Mouse (Mus musculus) neural tube, embryonic 15.5 days (tissue): ENCODE measurements at regions not wholly inside any gene's neighbourhood (a gene's known extent, or its start where the extent isn't known, plus 50 kb on each side); places are given as distances from the start of the nearest gene placed in this dataset.

Source experiments
- ATAC-seq: fragments of 200-750 bp; cut with Nextera tagmentation; 2 replicates; pipeline ENCODE4 v1.8.0; 2017; ENCODE audit warnings: mild to moderate bottlenecking, moderate TSS enrichment, moderate library complexity; ENCODE audit not compliant: low FRiP score
- H3K27ac ChIP-seq: fragments of 300-500 bp; sonication (generic); replicated peaks from 2 replicates; pipeline ENCODE4 v1.5.1; 2015; ENCODE audit warnings: mild to moderate bottlenecking, inconsistent platforms
- H3K27me3 ChIP-seq: fragments of 300-500 bp; sonication (generic); replicated peaks from 2 replicates; pipeline ENCODE4 v1.6.1; 2015; ENCODE audit warnings: inconsistent platforms
- H3K36me3 ChIP-seq: fragments of 300-500 bp; sonication (generic); 2 replicates; pipeline ENCODE4 v1.6.1; 2015; ENCODE audit warnings: inconsistent platforms
- H3K4me1 ChIP-seq: fragments of 300-500 bp; sonication (generic); 2 replicates; pipeline ENCODE4 v1.6.1; 2015; ENCODE audit warnings: inconsistent platforms
- H3K4me2 ChIP-seq: fragments of 300-500 bp; sonication (generic); 2 replicates; pipeline ENCODE4 v1.6.1; 2015; ENCODE audit warnings: inconsistent platforms, mild to moderate bottlenecking, moderate library complexity
- H3K4me3 ChIP-seq: fragments of 300-500 bp; sonication (generic); replicated peaks from 2 replicates; pipeline ENCODE4 v1.5.1; 2015; ENCODE audit warnings: mild to moderate bottlenecking, inconsistent platforms
- H3K9ac ChIP-seq: fragments of 300-500 bp; sonication (generic); replicated peaks from 2 replicates; pipeline ENCODE4 v1.6.1; 2015; ENCODE audit warnings: mild to moderate bottlenecking, inconsistent platforms
- H3K9me3 ChIP-seq: fragments of 300-500 bp; sonication (generic); replicated peaks from 2 replicates; pipeline ENCODE4 v1.6.1; 2016; ENCODE audit warnings: inconsistent platforms
- WGBS: fragments of 180-500 bp; shearing (Covaris S2); methylation state at CpG from one replicate; pipeline ENCODE4 v1.1.7; 2015; ENCODE audit warnings: mixed read lengths; 5-methylcytosine and 5-hydroxymethylcytosine counted together

- Histone ChIP-seq H3K27me3 (no peaks in the 10 kb centered on the region), H3K27ac (peak overlapping the region; percentile 95), H3K9me3 (no peaks in the 10 kb centered on the region), H3K4me3 (peak overlapping the region; percentile 80), H3K4me1 (peaks cover 30% of the 10 kb centered on the region), H3K4me2 (peak overlapping the region; percentile 98), H3K9ac (peak overlapping the region; percentile 79), H3K36me3 (no peaks in the 10 kb centered on the region)
- under 1% methylated on average over 40 of the region's 40 CpGs for WGBS
- peak; percentile 83 for ATAC-seq
Measured at GRCm38 (mm10) chr9:67632521-67633025, 73.1 kb upstream of the Tln2 start.

- H3K9me3 ChIP-seq, result no peaks in the 10 kb centered on the region
- H3K4me3 ChIP-seq, result peak overlapping the region; percentile 80
- no peaks in the 10 kb centered on the region for H3K27me3 ChIP-seq
- peak overlapping the region; percentile 79 for H3K9ac ChIP-seq
- under 1% methylated on average over 50 of the region's 50 CpGs for WGBS
- peak; percentile 43 for ATAC-seq
- peak overlapping the region; percentile 95 for H3K27ac ChIP-seq
- H3K4me2 ChIP-seq, result peak overlapping the region; percentile 98
- H3K4me1 ChIP-seq, result peaks cover 30% of the 10 kb centered on the region
- H3K36me3 ChIP-seq, result no peaks in the 10 kb centered on the region
Measured at GRCm38 (mm10) chr9:67633026-67633741, 73.7 kb upstream of the Tln2 start.

GRCm38 (mm10) chr9:67633761-67634441, 74.4 kb upstream of the Tln2 start:
- H3K36me3 ChIP-seq, result no peaks in the 10 kb centered on the region
- peak overlapping the region; percentile 80 for H3K4me3 ChIP-seq
- no peaks in the 10 kb centered on the region for H3K27me3 ChIP-seq
- no peaks in the 10 kb centered on the region for H3K9me3 ChIP-seq
- ATAC-seq, result peak; percentile 81
- H3K4me1 ChIP-seq, result peaks cover 27% of the 10 kb centered on the region
- H3K9ac ChIP-seq, result peak overlapping the region; percentile 79
- H3K4me2 ChIP-seq, result peak overlapping the region; percentile 98
- H3K27ac ChIP-seq, result peak overlapping the region; percentile 95
- WGBS, result under 1% methylated on average over 61 of the region's 61 CpGs

GRCm38 (mm10) chr9:67646820-67647219, 87.3 kb upstream of the Tln2 start:
- 95% methylated on average over 2 of the region's 2 CpGs for WGBS
- Histone ChIP-seq H3K36me3 (no peaks in the 10 kb centered on the region), H3K4me1 (no peaks in the 10 kb centered on the region), H3K4me3 (no peak overlapping the region), H3K27me3 (no peaks in the 10 kb centered on the region), H3K4me2 (no peak overlapping the region), H3K9ac (no peak overlapping the region), H3K9me3 (no peaks in the 10 kb centered on the region), H3K27ac (no peak overlapping the region)
- no peak for ATAC-seq

- H3K27me3 ChIP-seq, result no peaks in the 10 kb centered on the region
- no peak overlapping the region for H3K4me2 ChIP-seq
- no peak overlapping the region for H3K27ac ChIP-seq
- H3K9me3 ChIP-seq, result no peaks in the 10 kb centered on the region
- ATAC-seq, result no peak
- no peak overlapping the region for H3K4me3 ChIP-seq
- no peak overlapping the region for H3K9ac ChIP-seq
- no peaks in the 10 kb centered on the region for H3K4me1 ChIP-seq
- no peaks in the 10 kb centered on the region for H3K36me3 ChIP-seq
Measured at GRCm38 (mm10) chr9:67664773-67665172, 94.5 kb upstream of the C2cd4b start.

GRCm38 (mm10) chr9:67670261-67671020, 88.8 kb upstream of the C2cd4b start:
- no peak overlapping the region for H3K27ac ChIP-seq
- ATAC-seq, result no peak
- no peaks in the 10 kb centered on the region for H3K4me1 ChIP-seq
- H3K4me3 ChIP-seq, result no peak overlapping the region
- H3K4me2 ChIP-seq, result no peak overlapping the region
- 84% methylated on average over 12 of the region's 12 CpGs for WGBS
- H3K27me3 ChIP-seq, result no peaks in the 10 kb centered on the region
- H3K9me3 ChIP-seq, result no peaks in the 10 kb centered on the region
- H3K36me3 ChIP-seq, result no peaks in the 10 kb centered on the region
- H3K9ac ChIP-seq, result no peak overlapping the region

GRCm38 (mm10) chr9:67676906-67677305, 82.3 kb upstream of the C2cd4b start:
- H3K9me3 ChIP-seq, result no peaks in the 10 kb centered on the region
- no peak overlapping the region for H3K4me3 ChIP-seq
- H3K9ac ChIP-seq, result no peak overlapping the region
- WGBS, result 90% methylated on average over 1 of the region's 1 CpGs
- no peak overlapping the region for H3K4me2 ChIP-seq
- H3K27me3 ChIP-seq, result no peaks in the 10 kb centered on the region
- no peak overlapping the region for H3K27ac ChIP-seq
- no peak for ATAC-seq
- H3K4me1 ChIP-seq, result no peaks in the 10 kb centered on the region
- no peaks in the 10 kb centered on the region for H3K36me3 ChIP-seq

GRCm38 (mm10) chr9:67683367-67683766, 75.9 kb upstream of the C2cd4b start:
- Histone ChIP-seq H3K4me2 (no peak overlapping the region), H3K27ac (no peak overlapping the region), H3K4me1 (no peaks in the 10 kb centered on the region), H3K9me3 (0 out of 2 replicates have a peak, but pooled peaks cover 8% of the 10 kb centered on the region), H3K9ac (no peak overlapping the region), H3K27me3 (no peaks in the 10 kb centered on the region), H3K4me3 (no peak overlapping the region), H3K36me3 (no peaks in the 10 kb centered on the region)
- peak; percentile 69; the same call in 1 of the 2 replicates for ATAC-seq
- WGBS, result 13% methylated on average over 7 of the region's 7 CpGs

GRCm38 (mm10) chr9:67692396-67692795, 66.8 kb upstream of the C2cd4b start:
- Histone ChIP-seq H3K9ac (no peak overlapping the region), H3K9me3 (no peaks in the 10 kb centered on the region), H3K4me2 (no peak overlapping the region), H3K27me3 (no peaks in the 10 kb centered on the region), H3K27ac (no peak overlapping the region), H3K4me1 (no peaks in the 10 kb centered on the region), H3K4me3 (no peak overlapping the region), H3K36me3 (no peaks in the 10 kb centered on the region)
- WGBS, result 86% methylated on average over 13 of the region's 13 CpGs
- ATAC-seq, result no peak

- no peak overlapping the region for H3K4me3 ChIP-seq
- 15% methylated on average over 7 of the region's 7 CpGs for WGBS
- no peak overlapping the region for H3K9ac ChIP-seq
- H3K36me3 ChIP-seq, result no peaks in the 10 kb centered on the region
- no peak overlapping the region for H3K27ac ChIP-seq
- no peak overlapping the region for H3K4me2 ChIP-seq
- ATAC-seq, result no peak
- H3K27me3 ChIP-seq, result no peaks in the 10 kb centered on the region
- H3K9me3 ChIP-seq, result no peaks in the 10 kb centered on the region
- H3K4me1 ChIP-seq, result no peaks in the 10 kb centered on the region
Measured at GRCm38 (mm10) chr9:67693716-67694115, 65.5 kb upstream of the C2cd4b start.

- WGBS, result 98% methylated on average over 2 of the region's 2 CpGs
- no peak overlapping the region for H3K27ac ChIP-seq
- peaks cover 5% of the 10 kb centered on the region; the same call in 1 of the 2 replicates for H3K4me1 ChIP-seq
- no peaks in the 10 kb centered on the region for H3K36me3 ChIP-seq
- H3K9ac ChIP-seq, result no peak overlapping the region
- H3K4me3 ChIP-seq, result no peak overlapping the region
- ATAC-seq, result no peak
- H3K27me3 ChIP-seq, result no peaks in the 10 kb centered on the region
- H3K4me2 ChIP-seq, result no peak overlapping the region
- H3K9me3 ChIP-seq, result no peaks in the 10 kb centered on the region
Measured at GRCm38 (mm10) chr9:67698796-67699195, 60.4 kb upstream of the C2cd4b start.
